Mouse (Mus musculus): Measurements from ENCODE around the gene Mapkapk2. TPM values are rescaled to one million over a fixed set of nuclear protein-coding genes. Genes with fewer than 3 reads are reported as not detected.
A peak's percentile ranks its signal among the peaks of the same experiment; 100 is the strongest.

The Mapkapk2 gene
- polyA plus RNA-seq, 1 experiment from 2014 or later, result 69.5 TPM

GRCm38 (mm10) chr1:131058431-131058830 is 39.2 kb downstream of the Mapkapk2 start:
- no peaks in the 10 kb centered on the region for H3K27me3 ChIP-seq

GRCm38 (mm10) chr1:131054251-131054650 is 43.4 kb downstream of the Mapkapk2 start:
- peaks cover 54% of the 10 kb centered on the region for H3K36me3 ChIP-seq
- H3K9me3 ChIP-seq, result no peaks in the 10 kb centered on the region
- 97% methylated on average over 4 of the region's 4 CpGs for WGBS
- no peak overlapping the region for H3K4me3 ChIP-seq
- 0 out of 2 replicates have a peak overlapping the region, but pooled peaks have one; percentile 5 for H3K9ac ChIP-seq (replicated peaks)
- H3K4me1 ChIP-seq, result peaks cover 32% of the 10 kb centered on the region
- no peak for ATAC-seq (ENCODE audit: low FRiP score, low read depth)
- H3K27ac ChIP-seq (replicated peaks), result no peak overlapping the region
- no peaks in the 10 kb centered on the region for H3K27me3 ChIP-seq
- H3K4me2 ChIP-seq (replicated peaks), result no peak overlapping the region

More at GRCm38 (mm10) chr1:131058431-131058830, 39.2 kb downstream of the Mapkapk2 start:
- Histone ChIP-seq H3K9me3 (no peaks in the 10 kb centered on the region), H3K9ac (replicated peaks) (no peak overlapping the region), H3K4me2 (replicated peaks) (no peak overlapping the region), H3K36me3 (peaks cover 43% of the 10 kb centered on the region), H3K4me3 (no peak overlapping the region), H3K27ac (replicated peaks) (no peak overlapping the region), H3K4me1 (peaks cover 49% of the 10 kb centered on the region)
- WGBS, result 76% methylated on average over 7 of the region's 7 CpGs
- no peak for ATAC-seq (ENCODE audit: low FRiP score, low read depth)

GRCm38 (mm10) chr1:131053656-131054055 is 44.0 kb downstream of the Mapkapk2 start:
- Histone ChIP-seq H3K36me3 (peaks cover 54% of the 10 kb centered on the region), H3K9ac (replicated peaks) (0 out of 2 replicates have a peak overlapping the region, but pooled peaks have one; percentile 5), H3K4me2 (replicated peaks) (no peak overlapping the region), H3K4me3 (no peak overlapping the region), H3K27me3 (no peaks in the 10 kb centered on the region), H3K27ac (replicated peaks) (no peak overlapping the region), H3K9me3 (no peaks in the 10 kb centered on the region), H3K4me1 (peaks cover 26% of the 10 kb centered on the region)
- WGBS, result 63% methylated on average over 4 of the region's 4 CpGs
- ATAC-seq (ENCODE audit: low FRiP score, low read depth), result peak; percentile 7; the same call in 1 of the 2 replicates

- H3K36me3 ChIP-seq, result peaks cover 54% of the 10 kb centered on the region
- H3K4me3 ChIP-seq, result no peak overlapping the region
- no peak overlapping the region for H3K9ac ChIP-seq (replicated peaks)
- H3K9me3 ChIP-seq, result no peaks in the 10 kb centered on the region
- 0 out of 2 replicates have a peak overlapping the region, but pooled peaks have one; percentile 7 for H3K27ac ChIP-seq (replicated peaks)
- H3K4me1 ChIP-seq, result peaks cover 22% of the 10 kb centered on the region
- no peaks in the 10 kb centered on the region for H3K27me3 ChIP-seq
- H3K4me2 ChIP-seq (replicated peaks), result no peak overlapping the region
- peak; percentile 44 for ATAC-seq (ENCODE audit: low FRiP score, low read depth)
- 5% methylated on average over 8 of the region's 8 CpGs for WGBS
Observed at GRCm38 (mm10) chr1:131053239-131053638, 44.4 kb downstream of the Mapkapk2 start.

- no peaks in the 10 kb centered on the region for H3K9me3 ChIP-seq
- WGBS, result 40% methylated on average over 7 of the region's 7 CpGs
- H3K4me2 ChIP-seq (replicated peaks), result no peak overlapping the region
- ATAC-seq (ENCODE audit: low FRiP score, low read depth), result peak; percentile 17; the same call in 1 of the 2 replicates
- no peak overlapping the region for H3K4me3 ChIP-seq
- peaks cover 22% of the 10 kb centered on the region for H3K4me1 ChIP-seq
- H3K9ac ChIP-seq (replicated peaks), result no peak overlapping the region
- peaks cover 34% of the 10 kb centered on the region for H3K36me3 ChIP-seq
- H3K27ac ChIP-seq (replicated peaks), result 0 out of 2 replicates have a peak overlapping the region, but pooled peaks have one; percentile 15
- H3K27me3 ChIP-seq, result no peaks in the 10 kb centered on the region
Observed at GRCm38 (mm10) chr1:131051073-131051472, 46.6 kb downstream of the Mapkapk2 start.

GRCm38 (mm10) chr1:131050617-131051016 is 47.0 kb downstream of the Mapkapk2 start:
- no peak overlapping the region for H3K9ac ChIP-seq (replicated peaks)
- 0 out of 2 replicates have a peak overlapping the region, but pooled peaks have one; percentile 15 for H3K27ac ChIP-seq (replicated peaks)
- peaks cover 22% of the 10 kb centered on the region for H3K4me1 ChIP-seq
- H3K4me2 ChIP-seq (replicated peaks), result no peak overlapping the region
- H3K9me3 ChIP-seq, result no peaks in the 10 kb centered on the region
- H3K36me3 ChIP-seq, result peaks cover 29% of the 10 kb centered on the region
- no peak overlapping the region for H3K4me3 ChIP-seq
- no peaks in the 10 kb centered on the region for H3K27me3 ChIP-seq
- no peak for ATAC-seq (ENCODE audit: low FRiP score, low read depth)
- WGBS, result 90% methylated on average over 5 of the region's 5 CpGs

GRCm38 (mm10) chr1:131050011-131050410 is 47.6 kb downstream of the Mapkapk2 start:
- Histone ChIP-seq H3K36me3 (peaks cover 23% of the 10 kb centered on the region), H3K4me2 (replicated peaks) (no peak overlapping the region), H3K27me3 (no peaks in the 10 kb centered on the region), H3K4me1 (peaks cover 22% of the 10 kb centered on the region), H3K4me3 (no peak overlapping the region), H3K27ac (replicated peaks) (no peak overlapping the region), H3K9ac (replicated peaks) (no peak overlapping the region), H3K9me3 (no peaks in the 10 kb centered on the region)
- ATAC-seq (ENCODE audit: low FRiP score, low read depth), result no peak
- 89% methylated on average over 5 of the region's 5 CpGs for WGBS

- Histone ChIP-seq H3K36me3 (peaks cover 17% of the 10 kb centered on the region), H3K27ac (replicated peaks) (no peak overlapping the region), H3K9ac (replicated peaks) (no peak overlapping the region), H3K4me3 (no peak overlapping the region), H3K4me1 (peaks cover 22% of the 10 kb centered on the region), H3K27me3 (no peaks in the 10 kb centered on the region), H3K9me3 (no peaks in the 10 kb centered on the region), H3K4me2 (replicated peaks) (no peak overlapping the region)
- ATAC-seq (ENCODE audit: low FRiP score, low read depth), result no peak
- 82% methylated on average over 5 of the region's 5 CpGs for WGBS
Observed at GRCm38 (mm10) chr1:131049361-131049806, 48.2 kb downstream of the Mapkapk2 start.

- H3K9ac ChIP-seq (replicated peaks), result no peak overlapping the region
- no peak for ATAC-seq (ENCODE audit: low FRiP score, low read depth)
- H3K4me2 ChIP-seq (replicated peaks), result no peak overlapping the region
- no peak overlapping the region for H3K4me3 ChIP-seq
- no peaks in the 10 kb centered on the region for H3K9me3 ChIP-seq
- H3K27me3 ChIP-seq, result no peaks in the 10 kb centered on the region
- 93% methylated on average over 8 of the region's 8 CpGs for WGBS
- no peak overlapping the region for H3K27ac ChIP-seq (replicated peaks)
- H3K4me1 ChIP-seq, result peaks cover 22% of the 10 kb centered on the region
- peaks cover 13% of the 10 kb centered on the region; the same call in 1 of the 2 replicates for H3K36me3 ChIP-seq
Observed at GRCm38 (mm10) chr1:131048946-131049345, 48.7 kb downstream of the Mapkapk2 start.

GRCm38 (mm10) chr1:131048121-131048863 is 49.3 kb downstream of the Mapkapk2 start:
- H3K9ac ChIP-seq (replicated peaks), result no peak overlapping the region
- H3K9me3 ChIP-seq, result no peaks in the 10 kb centered on the region
- H3K36me3 ChIP-seq, result peaks cover 11% of the 10 kb centered on the region; the same call in 1 of the 2 replicates
- H3K4me3 ChIP-seq, result no peak overlapping the region
- no peak overlapping the region for H3K27ac ChIP-seq (replicated peaks)
- ATAC-seq (ENCODE audit: low FRiP score, low read depth), result no peak
- 84% methylated on average over 6 of the region's 6 CpGs for WGBS
- H3K4me1 ChIP-seq, result peaks cover 16% of the 10 kb centered on the region; the same call in 1 of the 2 replicates
- H3K4me2 ChIP-seq (replicated peaks), result no peak overlapping the region
- no peaks in the 10 kb centered on the region for H3K27me3 ChIP-seq

- Histone ChIP-seq H3K27ac (replicated peaks) (no peak overlapping the region), H3K27me3 (no peaks in the 10 kb centered on the region), H3K9me3 (no peaks in the 10 kb centered on the region), H3K4me1 (peaks cover 8% of the 10 kb centered on the region; the same call in 1 of the 2 replicates), H3K4me3 (no peak overlapping the region), H3K36me3 (no peaks in the 10 kb centered on the region), H3K4me2 (replicated peaks) (no peak overlapping the region), H3K9ac (replicated peaks) (no peak overlapping the region)
- WGBS, result 88% methylated on average over 10 of the region's 10 CpGs
- ATAC-seq (ENCODE audit: low FRiP score, low read depth), result no peak
Observed at GRCm38 (mm10) chr1:131046607-131047006, 51.0 kb downstream of the Mapkapk2 start.

GRCm38 (mm10) chr1:131045723-131046355 is 51.8 kb downstream of the Mapkapk2 start:
- no peak overlapping the region for H3K27ac ChIP-seq (replicated peaks)
- ATAC-seq (ENCODE audit: low FRiP score, low read depth), result no peak
- H3K27me3 ChIP-seq, result no peaks in the 10 kb centered on the region
- H3K4me1 ChIP-seq, result peaks cover under 1% of the 10 kb centered on the region; the same call in 1 of the 2 replicates
- H3K36me3 ChIP-seq, result no peaks in the 10 kb centered on the region
- no peak overlapping the region for H3K4me2 ChIP-seq (replicated peaks)
- H3K9ac ChIP-seq (replicated peaks), result no peak overlapping the region
- no peaks in the 10 kb centered on the region for H3K9me3 ChIP-seq
- 85% methylated on average over 2 of the region's 2 CpGs for WGBS
- H3K4me3 ChIP-seq, result no peak overlapping the region

Measured in midbrain, embryonic 12.5 days (tissue).